Mouse (Mus musculus) limb, embryonic 11.5 days (tissue): ENCODE measurements around the gene Ttc30b. TPM values are rescaled to one million over a fixed set of nuclear protein-coding genes. Genes with fewer than 3 reads are reported as not detected.

Source experiments
- ATAC-seq: fragments of 200-750 bp; cut with Nextera tagmentation; 2 replicates; pipeline ENCODE4 v1.8.0; 2017; ENCODE audit warnings: low read depth; ENCODE audit not compliant: insufficient number of reproducible peaks, low FRiP score, low TSS enrichment
- DNase-seq: peaks from one replicate; pipeline ENCODE4 v3.0.0-alpha.2; 2015; ENCODE audit warnings: low spot score
- H3K27ac ChIP-seq: fragments of 300-500 bp; sonication (generic); replicated peaks from 2 replicates; pipeline ENCODE4 v1.5.1; 2014; ENCODE audit warnings: low read depth, mild to moderate bottlenecking, low read length
- H3K27me3 ChIP-seq: fragments of 300-500 bp; sonication (generic); 2 replicates; pipeline ENCODE4 v1.6.1; 2014; ENCODE audit warnings: mild to moderate bottlenecking, low read length, mixed read lengths; ENCODE audit not compliant: control insufficient read depth, insufficient read depth
- H3K36me3 ChIP-seq: fragments of 300-500 bp; sonication (generic); 2 replicates; pipeline ENCODE4 v1.6.1; 2014; ENCODE audit warnings: mild to moderate bottlenecking, low read length, moderate library complexity, mixed read lengths; ENCODE audit not compliant: control insufficient read depth, insufficient read depth
- H3K4me1 ChIP-seq: fragments of 300-500 bp; sonication (generic); 2 replicates; pipeline ENCODE4 v1.6.1; 2014; ENCODE audit warnings: low read length, mixed read lengths; ENCODE audit not compliant: control insufficient read depth, insufficient read depth
- H3K4me2 ChIP-seq: fragments of 300-500 bp; sonication (generic); 2 replicates; pipeline ENCODE4 v1.6.1; 2014; ENCODE audit warnings: low read depth, mild to moderate bottlenecking, moderate library complexity; ENCODE audit not compliant: severe bottlenecking
- H3K4me3 ChIP-seq: fragments of 300-500 bp; sonication (generic); 2 replicates; pipeline ENCODE4 v1.5.1; 2014; ENCODE audit warnings: low read depth, low read length
- H3K9ac ChIP-seq: fragments of 300-500 bp; sonication (generic); 2 replicates; pipeline ENCODE4 v1.6.1; 2014; ENCODE audit warnings: mild to moderate bottlenecking, low read length
- H3K9me3 ChIP-seq: fragments of 300-500 bp; sonication (generic); 2 replicates; pipeline ENCODE4 v1.6.1; 2016; ENCODE audit warnings: low read length; ENCODE audit not compliant: control insufficient read depth
- WGBS: fragments of 180-500 bp; shearing (Covaris S2); extraction: QIAGEN DNeasy Blood & Tissue Kit; methylation state at CpG from one replicate; pipeline ENCODE4 v1.1.7; 2014; 5-methylcytosine and 5-hydroxymethylcytosine counted together
- polyA plus RNA-seq: library from polyadenylated mRNA; unstranded; fragments of >200 nt; fragmentation: Nextera tagmentation; extraction: Ambion mirVana; gene quantifications from 2 replicates; pipeline ENCODE4 v1.2.1, GENCODE M21; 2014

The Ttc30b gene
- polyA plus RNA-seq, 1 experiment from 2014 or later = 9.2 TPM

GRCm38 (mm10) chr2:75901869-75902268 is 36.5 kb downstream of the Ttc30b start:
- DNase-seq = no peak
- H3K4me2 ChIP-seq = no peak overlapping the region
- ATAC-seq = no peak
- H3K9me3 ChIP-seq = peaks cover 4% of the 10 kb centered on the region; the same call in 1 of the 2 replicates
- H3K27me3 ChIP-seq = no peaks in the 10 kb centered on the region
- H3K36me3 ChIP-seq = peaks cover 3% of the 10 kb centered on the region
- no peak overlapping the region for H3K9ac ChIP-seq
- no peak overlapping the region for H3K27ac ChIP-seq
- no peaks in the 10 kb centered on the region for H3K4me1 ChIP-seq
- H3K4me3 ChIP-seq = no peak overlapping the region
- WGBS = 89% methylated on average over 9 of the region's 9 CpGs

GRCm38 (mm10) chr2:75900281-75900680 is 38.1 kb downstream of the Ttc30b start:
- Histone ChIP-seq H3K4me1 (no peaks in the 10 kb centered on the region), H3K4me3 (no peak overlapping the region), H3K9ac (no peak overlapping the region), H3K27me3 (no peaks in the 10 kb centered on the region), H3K9me3 (peaks cover 4% of the 10 kb centered on the region; the same call in 1 of the 2 replicates), H3K27ac (no peak overlapping the region), H3K36me3 (peaks cover 3% of the 10 kb centered on the region), H3K4me2 (no peak overlapping the region)
- DNase-seq (no peak), ATAC-seq (no peak)
- WGBS = 80% methylated on average over 1 of the region's 1 CpGs

- ATAC-seq = no peak
- Histone ChIP-seq H3K27ac (no peak overlapping the region), H3K4me3 (no peak overlapping the region), H3K9ac (no peak overlapping the region), H3K4me2 (no peak overlapping the region), H3K9me3 (peaks cover 4% of the 10 kb centered on the region; the same call in 1 of the 2 replicates), H3K27me3 (no peaks in the 10 kb centered on the region), H3K4me1 (0 out of 2 replicates have a peak, but pooled peaks cover 5% of the 10 kb centered on the region), H3K36me3 (peaks cover 3% of the 10 kb centered on the region)
- 78% methylated on average over 5 of the region's 5 CpGs for WGBS
- no peak for DNase-seq
Observed at GRCm38 (mm10) chr2:75895711-75896110, 42.7 kb downstream of the Ttc30b start.

DNA sequence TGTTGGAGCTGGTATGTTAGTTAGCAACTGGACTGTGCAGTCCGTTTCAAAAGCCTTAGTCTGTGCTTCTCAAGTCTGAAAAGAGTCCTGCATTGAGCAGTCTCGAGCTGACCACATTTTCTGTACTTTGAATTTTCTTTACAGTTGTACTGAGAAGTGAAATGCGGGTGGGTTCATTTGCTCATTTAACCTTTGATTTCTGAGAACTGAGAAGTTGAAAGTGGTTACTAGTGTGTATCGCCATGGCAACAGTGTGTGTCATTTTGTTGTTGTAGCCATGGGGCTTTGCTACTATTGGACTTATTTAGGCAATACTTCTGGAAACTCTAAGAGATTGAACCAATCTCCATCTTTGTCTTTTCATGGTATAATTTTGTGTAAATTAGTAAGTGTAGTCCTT is 46.4 kb downstream of the Ttc30b start:
- DNase-seq (peak; percentile 35), ATAC-seq (no peak)
- Histone ChIP-seq H3K9ac (no peak overlapping the region), H3K4me2 (no peak overlapping the region), H3K9me3 (no peaks in the 10 kb centered on the region), H3K36me3 (no peaks in the 10 kb centered on the region; the same call in 1 of the 2 replicates), H3K27ac (0 out of 2 replicates have a peak overlapping the region, but pooled peaks have one; percentile 45), H3K4me3 (no peak overlapping the region), H3K27me3 (no peaks in the 10 kb centered on the region), H3K4me1 (peaks cover 5% of the 10 kb centered on the region; the same call in 1 of the 2 replicates)
- 52% methylated on average over 4 of the region's 4 CpGs for WGBS

Other genes with a start within 250 kb of the Ttc30b start
- 42.1 and 45.3 TPM in 2 replicates for gene Nfe2l2, start 233.9 kb downstream of the Ttc30b start, polyA plus RNA-seq
- 39.1 and 49.3 TPM in 2 replicates for gene Agps, start 106.4 kb downstream of the Ttc30b start, polyA plus RNA-seq
- 0.60 and 1.1 TPM in 2 replicates for gene Ttc30a2, start 39.6 kb upstream of the Ttc30b start, polyA plus RNA-seq
- gene Ttc30a1, start 43.4 kb upstream of the Ttc30b start, polyA plus RNA-seq = 12.1 and 12.5 TPM in 2 replicates